Mouse (Mus musculus) common myeloid progenitor, adult 5-6 weeks (primary cell): Measurements from ENCODE around the gene Aifm2. TPM values are rescaled to one million over a fixed set of nuclear protein-coding genes. Genes with fewer than 3 reads are reported as not detected.

Source experiments
- ATAC-seq: replicated peaks from 2 replicates; pipeline ENCODE4 v1.8.0; 2016; ENCODE audit warnings: low read depth, mild to moderate bottlenecking, moderate TSS enrichment, inconsistent platforms; ENCODE audit not compliant: poor library complexity, severe bottlenecking
- total RNA-seq: library from RNA; stranded (forward); fragments of 200-1000, 187-1606 nt; gene quantifications from 2 replicates; pipeline ENCODE4 v1.2.3, GENCODE M21; 2017

Aifm2 gene
- total RNA-seq, 1 experiment from 2014 or later: 5.0 TPM

- ATAC-seq: 0 out of 2 replicates have a peak, but pooled peaks have one; percentile 10
These were observed 1.2 kb downstream of the Aifm2 start for GRCm38 (mm10) chr10:61715996-61716864.

- ATAC-seq: no peak
These were observed 2.6 kb downstream of the Aifm2 start for GRCm38 (mm10) chr10:61717406-61718296.

GRCm38 (mm10) chr10:61720331-61720730 is 5.3 kb downstream of the Aifm2 start:
- no peak for ATAC-seq

GRCm38 (mm10) chr10:61722215-61722614 is 7.2 kb downstream of the Aifm2 start:
- no peak for ATAC-seq

- ATAC-seq: no peak
These were observed 8.2 kb downstream of the Aifm2 start for GRCm38 (mm10) chr10:61723271-61723670.

- ATAC-seq: no peak
These were observed 14.1 kb downstream of the Aifm2 start for GRCm38 (mm10) chr10:61729181-61729580.

- no peak for ATAC-seq
These were observed 15.1 kb downstream of the Aifm2 start for GRCm38 (mm10) chr10:61730171-61730570.

GRCm38 (mm10) chr10:61734377-61734776 is 19.3 kb downstream of the Aifm2 start:
- ATAC-seq: peak; percentile 81

- no peak for ATAC-seq
These were observed 21.6 kb downstream of the Aifm2 start for GRCm38 (mm10) chr10:61736671-61737078.

- ATAC-seq: no peak
These were observed 22.5 kb downstream of the Aifm2 start for GRCm38 (mm10) chr10:61737537-61737936.

- ATAC-seq: no peak
These were observed 23.1 kb downstream of the Aifm2 start for GRCm38 (mm10) chr10:61738126-61738525.

GRCm38 (mm10) chr10:61741306-61741705 is 26.2 kb downstream of the Aifm2 start:
- no peak for ATAC-seq

- no peak for ATAC-seq
These were observed 26.8 kb downstream of the Aifm2 start for GRCm38 (mm10) chr10:61741873-61742272.

GRCm38 (mm10) chr10:61742336-61742735 is 27.3 kb downstream of the Aifm2 start:
- no peak for ATAC-seq

GRCm38 (mm10) chr10:61745133-61745532 is 30.1 kb downstream of the Aifm2 start:
- no peak for ATAC-seq

GRCm38 (mm10) chr10:61747302-61747701 is 32.2 kb downstream of the Aifm2 start:
- ATAC-seq: no peak

GRCm38 (mm10) chr10:61750014-61750413 is 35.0 kb downstream of the Aifm2 start:
- no peak for ATAC-seq

- peak; percentile 84 for ATAC-seq
These were observed 36.6 kb downstream of the Aifm2 start for GRCm38 (mm10) chr10:61751534-61752219.

GRCm38 (mm10) chr10:61753071-61753470 is 38.0 kb downstream of the Aifm2 start:
- no peak for ATAC-seq

- no peak for ATAC-seq
These were observed 42.0 kb downstream of the Aifm2 start for GRCm38 (mm10) chr10:61757022-61757421.
